Mouse (Mus musculus): ENCODE measurements around the gene Pcnx. TPM values are rescaled to one million over a fixed set of nuclear protein-coding genes. Genes with fewer than 3 reads are reported as not detected.

The Pcnx gene
- total and polyA plus RNA-seq, 2 experiments from 2014 or later, result 8.2 to 46.6 TPM

DNA sequence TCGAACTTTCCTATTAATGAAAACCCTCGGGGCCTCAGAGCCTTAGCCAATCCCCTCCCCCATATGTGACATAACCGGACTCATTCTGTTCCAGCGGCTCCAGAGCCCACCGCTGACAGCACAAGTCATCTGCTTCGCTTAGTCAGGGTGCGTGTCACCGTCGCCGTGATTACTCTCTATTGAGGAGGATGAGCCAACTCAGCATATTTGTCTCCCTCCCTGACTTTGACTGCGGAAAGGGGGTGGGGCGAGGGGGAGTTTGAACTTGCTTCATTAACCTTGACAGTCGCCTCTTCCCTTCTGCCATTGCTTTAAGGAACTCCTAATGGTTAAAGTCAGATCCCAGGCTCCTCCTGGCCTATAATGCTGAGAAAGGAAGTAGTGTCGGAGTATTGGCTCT is 14.8 kb upstream of the Pcnx start:
- H3K9me3 ChIP-seq (ENCODE audit: low read length), result no peaks in the 10 kb centered on the region
- no peaks in the 10 kb centered on the region for H3K4me1 ChIP-seq (ENCODE audit: insufficient read depth, low read length)
- TF ChIP-seq CTCF (IDR thresholded peaks at IDR 0.05), result no peak
- ATAC-seq (ENCODE audit: low FRiP score) (no peak), DNase-seq (ENCODE audit: low spot score) (peak; percentile 41)
- no peaks in the 10 kb centered on the region for H3K36me3 ChIP-seq (ENCODE audit: insufficient read depth, low read length)
- H3K4me2 ChIP-seq (ENCODE audit: low read depth, low read length, poor library complexity, severe bottlenecking), result peak overlapping the region; percentile 34
- H3K27me3 ChIP-seq (ENCODE audit: insufficient read depth, low read length), result no peaks in the 10 kb centered on the region
- WGBS, result 10% methylated on average over 14 of the region's 14 CpGs
- H3K27ac ChIP-seq (ENCODE audit: low read depth, low read length), result no peak overlapping the region
- H3K9ac ChIP-seq (replicated peaks; ENCODE audit: low read length, poor library complexity, severe bottlenecking), result no peak overlapping the region
- no peak overlapping the region for H3K4me3 ChIP-seq (ENCODE audit: low read depth, low read length)

DNA sequence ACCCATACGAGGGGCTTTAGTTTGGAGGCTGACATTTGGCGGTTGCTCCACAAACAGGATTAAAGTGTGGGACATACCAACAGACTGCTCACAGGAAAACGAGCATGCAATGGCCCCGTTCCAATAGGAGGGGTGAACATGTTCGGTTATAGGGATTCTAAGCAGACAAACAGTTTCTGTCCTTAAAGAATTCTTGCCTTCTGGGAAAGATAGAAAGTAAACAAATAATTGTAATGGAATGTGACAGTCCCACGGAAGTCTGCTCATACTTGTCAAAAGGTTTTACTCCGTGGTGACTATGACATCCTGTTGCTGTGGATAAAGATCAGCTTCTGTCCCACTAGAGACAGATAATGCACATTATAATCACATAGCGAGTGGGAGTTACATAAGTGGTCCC is 10.2 kb upstream of the Pcnx start:
- Histone ChIP-seq H3K27ac (ENCODE audit: low read depth, low read length) (no peak overlapping the region), H3K9me3 (ENCODE audit: low read length) (no peaks in the 10 kb centered on the region), H3K4me2 (ENCODE audit: low read depth, low read length, poor library complexity, severe bottlenecking) (no peak overlapping the region), H3K9ac (replicated peaks; ENCODE audit: low read length, poor library complexity, severe bottlenecking) (no peak overlapping the region), H3K36me3 (ENCODE audit: insufficient read depth, low read length) (no peaks in the 10 kb centered on the region), H3K27me3 (ENCODE audit: insufficient read depth, low read length) (no peaks in the 10 kb centered on the region), H3K4me1 (ENCODE audit: insufficient read depth, low read length) (no peaks in the 10 kb centered on the region), H3K4me3 (ENCODE audit: low read depth, low read length) (no peak overlapping the region)
- WGBS, result 47% methylated on average over 8 of the region's 8 CpGs
- no peak for ATAC-seq (ENCODE audit: low FRiP score)
- TF ChIP-seq CTCF (IDR thresholded peaks at IDR 0.05), result no peak
- DNase-seq (ENCODE audit: low spot score), result no peak

DNA sequence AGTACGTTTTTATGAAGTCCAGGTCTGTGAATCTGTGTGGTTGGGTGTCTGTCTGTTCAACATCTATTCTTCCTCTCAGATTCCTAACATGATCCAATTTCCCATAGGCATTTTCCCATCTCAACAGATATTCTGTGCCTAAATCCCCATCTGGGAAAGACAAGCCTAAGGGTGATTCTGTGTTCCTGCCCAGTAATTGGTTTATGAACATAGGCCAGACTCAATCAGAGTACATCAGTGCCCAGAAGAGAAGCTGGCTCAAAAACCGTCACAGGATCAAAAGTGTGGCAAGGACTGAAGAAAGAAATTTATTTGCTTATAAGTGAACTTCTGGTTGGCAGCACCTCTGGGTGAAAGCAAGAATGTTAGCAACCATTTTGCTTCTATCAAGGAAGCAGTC is 7.3 kb upstream of the Pcnx start:
- DNase-seq (ENCODE audit: low spot score), result no peak
- WGBS, result 84% methylated on average over 2 of the region's 2 CpGs
- H3K4me3 ChIP-seq (ENCODE audit: low read depth, low read length), result no peak overlapping the region
- H3K27ac ChIP-seq (ENCODE audit: low read depth, low read length), result no peak overlapping the region
- no peaks in the 10 kb centered on the region for H3K27me3 ChIP-seq (ENCODE audit: insufficient read depth, low read length)
- H3K4me2 ChIP-seq (ENCODE audit: low read depth, low read length, poor library complexity, severe bottlenecking), result no peak overlapping the region
- no peak for TF ChIP-seq CTCF (IDR thresholded peaks at IDR 0.05)
- no peaks in the 10 kb centered on the region for H3K4me1 ChIP-seq (ENCODE audit: insufficient read depth, low read length)
- ATAC-seq (ENCODE audit: low FRiP score), result no peak
- H3K36me3 ChIP-seq (ENCODE audit: insufficient read depth, low read length), result no peaks in the 10 kb centered on the region
- no peaks in the 10 kb centered on the region for H3K9me3 ChIP-seq (ENCODE audit: low read length)
- H3K9ac ChIP-seq (replicated peaks; ENCODE audit: low read length, poor library complexity, severe bottlenecking), result no peak overlapping the region

DNA sequence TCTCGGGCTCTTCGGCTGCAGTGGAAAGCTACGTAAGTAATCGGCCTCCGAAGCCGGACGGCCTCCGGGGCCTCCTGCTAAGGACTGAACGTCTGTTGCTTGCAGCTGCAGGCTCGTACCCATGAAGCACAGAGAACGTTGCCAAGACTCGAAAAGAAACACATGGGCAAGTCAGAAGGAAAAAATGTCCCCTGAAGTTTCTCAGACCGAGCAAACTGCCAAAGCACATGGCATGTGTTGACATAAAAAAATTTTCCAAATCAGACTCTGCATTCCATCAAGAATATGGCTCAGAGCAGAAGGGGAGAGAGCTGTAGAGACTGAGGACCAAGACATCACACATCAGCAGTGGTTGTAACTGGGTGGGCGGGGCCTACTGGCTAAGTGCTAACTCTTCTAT is 6.8 kb upstream of the Pcnx start:
- 84% methylated on average over 14 of the region's 14 CpGs for WGBS
- no peaks in the 10 kb centered on the region for H3K36me3 ChIP-seq (ENCODE audit: insufficient read depth, low read length)
- H3K4me2 ChIP-seq (ENCODE audit: low read depth, low read length, poor library complexity, severe bottlenecking), result no peak overlapping the region
- TF ChIP-seq CTCF (IDR thresholded peaks at IDR 0.05), result no peak
- DNase-seq (ENCODE audit: low spot score), result no peak
- H3K4me3 ChIP-seq (ENCODE audit: low read depth, low read length), result no peak overlapping the region
- H3K27ac ChIP-seq (ENCODE audit: low read depth, low read length), result no peak overlapping the region
- no peak overlapping the region for H3K9ac ChIP-seq (replicated peaks; ENCODE audit: low read length, poor library complexity, severe bottlenecking)
- no peak for ATAC-seq (ENCODE audit: low FRiP score)
- H3K9me3 ChIP-seq (ENCODE audit: low read length), result no peaks in the 10 kb centered on the region
- H3K4me1 ChIP-seq (ENCODE audit: insufficient read depth, low read length), result no peaks in the 10 kb centered on the region
- H3K27me3 ChIP-seq (ENCODE audit: insufficient read depth, low read length), result no peaks in the 10 kb centered on the region

DNA sequence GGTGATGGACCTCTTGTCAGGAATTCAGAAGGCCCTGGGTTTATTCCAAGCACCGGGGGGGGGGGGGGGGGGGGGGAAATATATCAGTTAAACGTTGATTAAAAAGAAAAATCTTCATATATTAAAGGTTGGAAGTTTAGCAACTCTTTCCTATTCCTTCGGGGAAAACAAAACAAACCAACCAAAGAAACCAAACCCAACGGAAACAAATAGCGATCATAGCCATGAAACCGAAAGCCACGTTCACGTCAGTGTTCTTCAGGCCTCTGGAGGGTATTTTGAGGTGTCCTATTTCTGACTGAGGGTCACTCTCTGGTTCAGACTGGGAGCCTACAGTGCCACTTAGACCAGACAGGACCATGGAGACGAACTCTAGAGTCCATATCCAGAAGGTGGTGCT is 6.3 kb upstream of the Pcnx start:
- no peaks in the 10 kb centered on the region for H3K36me3 ChIP-seq (ENCODE audit: insufficient read depth, low read length)
- WGBS, result 87% methylated on average over 9 of the region's 9 CpGs
- H3K4me2 ChIP-seq (ENCODE audit: low read depth, low read length, poor library complexity, severe bottlenecking), result no peak overlapping the region
- H3K4me3 ChIP-seq (ENCODE audit: low read depth, low read length), result no peak overlapping the region
- no peak for ATAC-seq (ENCODE audit: low FRiP score)
- no peaks in the 10 kb centered on the region for H3K27me3 ChIP-seq (ENCODE audit: insufficient read depth, low read length)
- TF ChIP-seq CTCF (IDR thresholded peaks at IDR 0.05), result no peak
- no peak for DNase-seq (ENCODE audit: low spot score)
- H3K9me3 ChIP-seq (ENCODE audit: low read length), result no peaks in the 10 kb centered on the region
- no peak overlapping the region for H3K27ac ChIP-seq (ENCODE audit: low read depth, low read length)
- no peaks in the 10 kb centered on the region for H3K4me1 ChIP-seq (ENCODE audit: insufficient read depth, low read length)
- H3K9ac ChIP-seq (replicated peaks; ENCODE audit: low read length, poor library complexity, severe bottlenecking), result no peak overlapping the region

DNA sequence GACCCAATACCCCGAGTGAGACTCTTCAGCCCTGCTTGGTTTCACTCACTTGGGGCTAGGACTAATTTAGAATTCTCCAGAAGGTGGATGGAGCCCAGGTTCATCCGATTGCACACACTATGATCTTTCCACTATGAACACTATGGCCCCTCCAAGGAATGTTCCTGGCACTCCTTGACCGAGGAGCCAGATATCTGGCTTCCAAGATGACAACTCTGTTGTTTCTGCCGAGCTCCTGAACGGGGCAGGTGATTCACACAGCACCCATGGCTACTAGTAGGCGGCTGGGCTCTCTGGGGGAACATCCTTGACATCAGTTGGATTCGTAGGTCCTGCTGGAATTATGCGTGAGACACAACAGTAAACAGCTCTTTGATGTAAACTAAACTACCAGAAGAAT is 4.8 kb upstream of the Pcnx start:
- Histone ChIP-seq H3K9ac (replicated peaks; ENCODE audit: low read length, poor library complexity, severe bottlenecking) (no peak overlapping the region), H3K36me3 (ENCODE audit: insufficient read depth, low read length) (no peaks in the 10 kb centered on the region), H3K27ac (ENCODE audit: low read depth, low read length) (no peak overlapping the region), H3K9me3 (ENCODE audit: low read length) (no peaks in the 10 kb centered on the region), H3K4me2 (ENCODE audit: low read depth, low read length, poor library complexity, severe bottlenecking) (no peak overlapping the region), H3K4me1 (ENCODE audit: insufficient read depth, low read length) (no peaks in the 10 kb centered on the region), H3K4me3 (ENCODE audit: low read depth, low read length) (no peak overlapping the region), H3K27me3 (ENCODE audit: insufficient read depth, low read length) (no peaks in the 10 kb centered on the region)
- DNase-seq (ENCODE audit: low spot score) (no peak), ATAC-seq (ENCODE audit: low FRiP score) (no peak)
- WGBS, result 84% methylated on average over 8 of the region's 8 CpGs
- no peak for TF ChIP-seq CTCF (IDR thresholded peaks at IDR 0.05)

DNA sequence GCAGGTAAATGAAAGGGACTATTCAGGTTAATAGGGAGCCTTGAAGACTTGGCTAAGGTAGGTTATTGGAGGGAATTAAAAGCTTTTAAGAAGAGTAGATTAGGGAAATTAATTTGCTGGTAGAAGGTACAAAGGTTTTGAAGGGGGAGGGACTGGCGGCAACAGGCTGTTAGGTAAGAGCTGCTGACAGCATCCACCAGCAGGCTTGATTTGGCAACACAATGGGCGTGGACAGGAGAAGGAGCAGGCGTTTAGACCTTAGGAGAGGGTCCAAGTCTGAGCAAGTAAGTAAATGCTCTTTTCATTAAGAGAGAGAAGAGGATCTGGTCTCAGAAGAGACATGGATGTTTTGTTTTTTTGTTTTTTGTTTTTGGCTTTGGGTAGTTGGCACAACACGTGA is 3.1 kb upstream of the Pcnx start:
- Histone ChIP-seq H3K9ac (replicated peaks; ENCODE audit: low read length, poor library complexity, severe bottlenecking) (no peak overlapping the region), H3K27me3 (ENCODE audit: insufficient read depth, low read length) (no peaks in the 10 kb centered on the region), H3K4me1 (ENCODE audit: insufficient read depth, low read length) (no peaks in the 10 kb centered on the region), H3K4me3 (ENCODE audit: low read depth, low read length) (no peak overlapping the region), H3K9me3 (ENCODE audit: low read length) (no peaks in the 10 kb centered on the region), H3K4me2 (ENCODE audit: low read depth, low read length, poor library complexity, severe bottlenecking) (no peak overlapping the region), H3K36me3 (ENCODE audit: insufficient read depth, low read length) (no peaks in the 10 kb centered on the region), H3K27ac (ENCODE audit: low read depth, low read length) (no peak overlapping the region)
- no peak for DNase-seq (ENCODE audit: low spot score)
- TF ChIP-seq CTCF (IDR thresholded peaks at IDR 0.05), result no peak
- ATAC-seq (ENCODE audit: low FRiP score), result no peak
- 59% methylated on average over 4 of the region's 4 CpGs for WGBS
